Mouse (Mus musculus): ENCODE data around the gene Mrps34.

Mrps34 gene

DNA sequence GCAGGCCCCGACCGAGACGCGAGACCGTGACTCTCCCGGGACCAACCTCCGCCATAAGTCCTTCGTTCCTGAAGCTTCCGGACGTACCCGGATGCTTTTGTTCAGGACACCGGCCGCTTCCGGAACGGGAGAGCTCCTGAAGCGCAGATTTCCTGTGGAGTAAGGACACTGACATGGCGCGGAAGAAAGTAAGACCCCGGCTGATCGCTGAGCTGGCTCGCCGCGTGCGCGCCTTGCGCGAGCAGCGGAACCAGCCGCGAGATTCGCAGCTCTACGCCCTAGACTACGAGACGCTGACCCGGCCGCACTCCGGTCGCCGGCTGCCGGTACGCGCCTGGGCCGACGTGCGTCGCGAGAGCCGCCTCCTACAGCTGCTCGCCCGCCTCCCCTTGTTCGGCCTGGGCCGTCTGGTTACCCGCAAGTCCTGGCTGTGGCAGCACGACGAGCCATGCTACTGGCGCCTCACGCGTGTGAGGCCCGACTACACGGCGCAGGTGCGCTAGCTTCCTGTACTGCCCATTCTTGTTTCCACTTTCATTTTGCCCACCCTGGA is at the start of gene Mrps34, which contains the start of gene Eme2:
Gene Mrps34, plus strand, starts transcription at position 122 of the 553 bp plus-strand sequence.
Gene Eme2, minus strand, starts transcription at position 93 of the 553 bp plus-strand sequence.
- DNase-seq: peak; percentile 94

GRCm38 (mm10) chr17:24847386-24847785 is 47.5 kb upstream of the Mrps34 start:
- no peak for DNase-seq

- DNase-seq: no peak
These were observed 46.3 kb upstream of the Mrps34 start for GRCm38 (mm10) chr17:24848600-24849031.

DNA sequence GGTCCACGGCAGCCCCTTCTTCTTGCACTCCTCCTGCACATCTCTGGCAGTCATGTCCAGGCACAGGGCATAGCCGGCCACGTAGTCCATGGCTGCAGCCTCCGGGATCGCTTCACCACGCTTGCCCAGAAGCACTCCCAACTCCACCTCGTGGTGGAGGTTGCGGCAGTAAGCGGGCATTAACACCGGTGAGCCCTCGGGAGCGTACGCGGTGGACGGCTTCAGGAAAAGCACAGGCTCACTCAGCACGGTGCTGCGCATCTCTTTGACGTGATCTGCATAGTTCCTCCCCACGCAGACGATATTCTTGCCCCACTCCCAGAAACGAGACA is 45.2 kb upstream of the Mrps34 start:
- no peak for DNase-seq

DNA sequence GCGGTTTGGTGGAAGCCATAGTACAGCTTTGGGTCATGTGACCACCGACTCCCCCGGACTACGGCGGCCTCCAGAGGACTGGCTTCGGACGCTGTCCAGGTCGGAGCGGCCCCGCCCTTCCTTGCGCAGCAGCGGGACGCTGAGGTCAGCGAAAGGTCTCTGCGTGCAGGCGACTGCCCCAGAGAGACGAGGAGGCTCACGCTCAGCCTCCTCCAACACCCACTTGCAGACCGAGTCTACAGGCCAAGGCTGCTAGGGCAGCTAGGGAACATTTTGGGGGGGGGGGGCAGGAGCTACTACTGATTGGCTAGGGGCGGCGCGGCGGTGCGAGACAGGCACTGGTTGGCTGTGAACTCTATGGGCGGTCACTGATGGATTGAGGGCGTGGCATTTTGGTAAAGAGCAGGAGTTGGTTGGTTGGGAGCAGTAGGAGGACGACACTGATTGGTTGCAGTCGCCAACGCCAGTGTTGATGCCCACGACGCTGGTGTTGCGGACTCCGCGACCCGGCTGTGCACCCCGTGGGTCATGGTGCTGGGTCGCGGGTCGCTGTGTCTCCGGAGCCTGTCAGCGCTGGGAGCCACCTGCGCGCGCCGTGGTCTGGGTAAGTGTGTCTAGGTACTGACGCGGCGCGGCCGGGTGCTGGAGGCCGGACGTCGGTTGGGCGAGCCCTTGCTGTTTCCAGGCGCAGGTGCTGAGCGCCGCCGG is 44.7 kb upstream of the Mrps34 start, which contains the start of gene Fahd1:
Gene Fahd1, minus strand, starts transcription at position 300 of the 708 bp plus-strand sequence.
- DNase-seq: peak; percentile 97

GRCm38 (mm10) chr17:24850773-24851127 is 44.2 kb upstream of the Mrps34 start:
- DNase-seq: no peak

DNA sequence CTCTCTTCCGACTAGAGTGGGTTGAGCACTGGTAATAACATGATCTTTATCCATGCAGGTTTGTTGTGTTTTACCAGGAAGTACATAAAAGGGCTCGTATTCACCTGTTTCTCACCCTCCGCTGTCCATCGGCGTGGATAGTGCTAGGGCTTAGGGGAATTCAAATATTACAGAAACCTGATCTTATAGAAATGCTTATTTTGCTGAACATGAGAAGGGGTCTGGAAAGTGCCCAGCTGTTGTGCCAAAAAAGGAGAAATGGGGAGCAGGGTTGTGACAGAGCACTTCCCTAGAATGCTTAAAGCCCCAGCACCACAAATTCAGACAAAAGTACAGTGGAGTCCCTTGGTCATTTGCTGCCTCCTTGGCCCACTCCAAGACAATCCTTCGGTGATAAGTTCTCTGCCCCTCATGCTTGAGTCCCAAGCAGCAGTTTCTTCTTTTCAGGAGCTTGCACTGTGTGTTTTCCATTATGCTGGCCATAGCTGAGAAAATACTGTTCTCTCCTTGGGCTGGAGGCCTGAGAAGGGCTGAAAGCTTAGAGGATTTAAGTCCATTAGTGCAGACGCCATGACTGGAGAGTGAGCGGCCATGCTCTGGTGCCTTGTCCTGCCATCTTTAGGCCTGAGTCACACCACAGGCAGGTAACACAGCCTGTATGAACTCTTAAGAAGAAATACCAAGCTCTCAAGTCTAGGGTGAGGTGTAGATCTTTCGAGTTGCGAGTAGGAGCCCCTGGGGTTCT is 43.4 kb upstream of the Mrps34 start:
- DNase-seq: no peak

DNA sequence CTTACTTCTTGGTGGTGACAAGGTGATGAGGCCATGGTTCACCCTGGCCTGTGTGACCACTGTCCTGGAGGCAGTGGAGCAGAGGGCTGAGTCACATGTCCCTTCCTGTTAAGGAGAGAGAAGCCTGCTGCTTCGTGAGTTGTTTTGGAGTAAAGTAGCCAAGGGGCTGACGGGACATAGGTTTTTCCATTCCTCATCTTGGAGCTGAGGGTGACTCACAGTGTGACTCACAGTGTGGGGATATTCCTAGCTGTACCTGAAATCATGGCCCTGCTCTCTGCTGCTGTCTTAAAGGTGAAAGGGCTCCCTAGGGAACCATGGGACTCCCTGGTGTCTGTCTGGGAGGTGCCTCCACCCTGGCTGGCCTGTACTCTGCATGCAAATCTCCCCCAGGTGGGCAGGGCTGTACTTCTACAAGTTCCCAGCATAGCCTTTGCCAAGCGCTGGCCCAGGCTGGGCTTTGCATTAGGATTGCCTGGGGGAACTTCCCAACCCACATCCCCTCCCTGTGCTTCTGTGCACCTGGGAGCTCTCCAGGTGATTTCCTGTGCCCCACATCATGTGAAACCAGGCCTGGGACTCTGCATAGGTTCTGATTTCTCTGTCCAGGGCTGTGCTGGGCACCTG is 39.0 kb upstream of the Mrps34 start:
- DNase-seq: no peak

GRCm38 (mm10) chr17:24856589-24856988 is 38.3 kb upstream of the Mrps34 start:
- DNase-seq: no peak

DNA sequence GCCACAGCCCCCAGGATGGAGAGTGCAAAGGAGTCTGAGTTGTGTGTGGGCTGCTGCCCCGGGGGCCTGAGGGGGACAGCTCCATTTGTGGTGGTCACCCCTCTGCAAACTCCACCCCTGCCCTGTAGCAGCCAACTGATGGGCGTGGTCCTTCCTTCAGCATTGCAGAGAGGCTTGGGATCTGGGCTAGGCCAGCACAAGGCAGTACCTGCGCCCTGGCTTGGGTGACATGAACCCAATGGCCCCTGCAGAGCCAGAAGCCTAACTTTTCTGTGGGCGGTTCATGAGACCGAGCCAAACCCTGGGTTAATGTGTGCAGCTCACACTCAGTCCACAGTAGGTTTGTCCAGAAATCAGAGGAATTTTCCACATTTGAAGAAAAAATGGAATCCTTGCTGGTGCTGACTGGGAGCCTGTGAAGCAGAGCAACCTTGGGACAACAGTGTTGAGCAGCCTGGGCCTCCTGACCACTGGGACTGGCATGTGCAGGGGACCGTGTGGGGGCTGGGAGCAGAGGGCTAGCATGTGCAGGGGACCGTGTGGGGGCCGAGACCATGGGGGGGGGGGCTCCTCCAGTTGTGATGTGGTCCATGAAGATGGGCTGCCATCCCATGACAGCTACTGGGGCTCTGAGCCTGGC is 37.0 kb upstream of the Mrps34 start:
- no peak for DNase-seq

GRCm38 (mm10) chr17:24858967-24859366 is 35.9 kb upstream of the Mrps34 start:
- DNase-seq: no peak

DNA sequence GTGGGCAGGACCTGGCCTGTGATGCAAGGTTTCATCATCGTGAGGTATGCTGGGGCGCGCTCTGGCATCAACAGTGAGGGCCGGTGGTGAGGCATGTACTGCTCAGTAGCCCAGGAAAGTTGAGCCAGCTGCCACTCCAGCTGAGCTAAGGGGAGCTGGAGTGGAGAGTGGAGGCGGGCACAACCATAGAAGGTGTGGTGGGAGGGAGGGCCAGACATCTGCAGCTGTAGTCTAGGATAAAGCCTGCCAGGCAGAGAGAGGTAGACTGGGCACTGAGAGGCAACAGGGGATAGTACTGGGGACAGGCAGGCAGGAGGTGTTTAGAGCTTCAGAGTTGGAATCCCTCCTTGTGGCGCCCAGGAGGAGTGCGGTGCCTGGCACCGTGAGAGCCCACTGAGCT is 34.8 kb upstream of the Mrps34 start:
- DNase-seq: no peak

DNA sequence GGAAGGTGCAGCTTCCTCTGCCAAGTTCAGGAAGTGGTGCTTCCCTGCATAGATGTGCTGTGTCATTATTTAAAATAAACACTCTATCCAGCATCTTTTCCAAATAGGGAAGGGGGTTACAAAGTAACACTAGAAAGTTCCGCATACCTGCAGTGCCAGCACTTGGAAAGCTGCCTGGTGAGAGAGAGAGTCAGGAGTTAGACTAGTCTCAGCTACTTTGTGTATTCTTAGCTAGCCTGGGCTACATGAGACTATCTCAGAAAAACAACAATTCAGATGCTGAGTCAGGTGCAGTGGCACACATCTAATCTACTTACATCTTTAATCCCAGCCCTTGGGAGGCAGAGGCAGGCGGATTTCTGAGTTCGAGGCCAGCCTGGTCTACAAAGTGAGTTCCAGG is 33.1 kb upstream of the Mrps34 start:
- DNase-seq: no peak

GRCm38 (mm10) chr17:24865776-24866175 is 29.1 kb upstream of the Mrps34 start, which contains the start of gene Igfals:
TSS of gene Igfals (plus strand) at chr17:24865997.
- DNase-seq: no peak

DNA sequence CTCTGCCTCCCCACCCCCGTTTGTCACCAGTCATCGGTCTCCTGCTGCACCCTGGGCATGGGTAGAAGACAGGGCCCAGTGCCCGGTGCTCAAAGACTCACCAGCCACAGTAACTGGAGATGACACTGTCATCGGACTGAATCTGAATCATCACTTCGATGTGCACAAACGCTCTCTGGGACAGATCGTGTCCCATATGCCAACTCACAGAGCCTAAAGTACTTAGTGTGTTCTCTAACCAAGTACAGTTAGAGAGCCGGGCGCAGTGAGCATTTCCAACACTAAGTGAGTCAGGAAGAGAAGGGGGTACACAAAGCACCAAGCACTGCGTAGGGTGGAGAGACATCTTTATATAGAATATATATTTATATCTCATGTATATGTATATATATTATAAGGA is 27.0 kb upstream of the Mrps34 start:
- no peak for DNase-seq

GRCm38 (mm10) chr17:24873695-24874404 is 21.1 kb upstream of the Mrps34 start:
- no peak for DNase-seq

DNA sequence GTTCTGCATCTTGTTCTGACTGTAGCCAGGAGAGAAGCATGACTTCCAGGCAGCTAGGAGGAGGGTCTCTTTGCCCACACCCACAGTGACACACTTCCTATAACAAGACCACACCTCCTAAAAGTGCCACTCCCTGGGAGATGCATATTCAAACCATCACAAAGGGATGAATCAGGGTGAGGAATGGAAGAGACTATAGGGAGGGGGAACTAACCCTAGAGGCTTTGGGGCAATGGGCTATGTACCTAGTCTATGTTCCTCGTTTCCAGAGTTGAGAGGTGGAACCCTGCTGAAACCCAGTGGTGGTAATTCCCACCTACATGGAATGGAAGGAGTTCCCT is 20.5 kb upstream of the Mrps34 start:
- DNase-seq: no peak

- DNase-seq: no peak
These were observed 19.9 kb upstream of the Mrps34 start for GRCm38 (mm10) chr17:24874989-24875388.

DNA sequence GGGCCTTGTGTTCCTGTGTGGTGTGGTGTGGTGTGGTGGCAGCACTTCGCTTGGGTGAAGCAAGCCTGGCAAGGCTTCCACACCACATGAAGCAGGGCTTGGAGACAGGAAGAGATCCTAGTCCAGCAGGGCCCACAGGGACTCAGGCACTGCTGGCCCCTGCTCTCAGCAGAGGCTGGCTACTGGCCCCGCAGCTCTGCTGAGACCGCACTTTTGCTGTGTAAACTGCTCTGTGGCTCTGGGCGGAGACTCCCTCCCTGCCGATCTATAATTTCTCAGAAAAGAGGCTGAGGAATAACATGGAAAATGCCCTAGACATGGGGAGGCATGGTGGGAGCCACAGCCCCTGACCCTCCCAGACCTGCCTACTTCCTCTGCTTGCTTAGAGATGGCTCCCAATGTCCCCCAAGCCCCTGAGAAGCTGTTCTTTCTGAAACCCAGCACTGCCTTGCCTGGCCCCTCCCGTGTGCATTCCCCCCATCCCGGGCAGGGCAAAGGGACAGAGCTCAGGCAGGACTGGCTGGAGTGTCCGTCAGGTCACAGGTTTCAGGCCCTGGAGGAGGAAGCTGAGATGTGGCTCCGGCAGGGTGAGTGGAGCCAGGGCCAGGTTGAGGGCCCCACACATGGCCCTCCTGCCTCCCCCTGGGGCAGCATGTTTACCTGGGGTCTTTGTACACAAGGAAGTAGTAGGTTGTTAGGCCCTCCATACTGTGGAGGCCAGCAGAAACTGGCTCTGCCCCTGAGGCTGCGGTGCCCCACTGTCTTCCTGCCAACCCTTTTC is 17.4 kb upstream of the Mrps34 start:
- DNase-seq: no peak

GRCm38 (mm10) chr17:24878117-24878397 is 16.9 kb upstream of the Mrps34 start:
- peak; percentile 34 for DNase-seq

GRCm38 (mm10) chr17:24878531-24878930 is 16.4 kb upstream of the Mrps34 start:
- no peak for DNase-seq
